Mouse (Mus musculus) T-helper 2 cell (primary cell): ENCODE data around the gene Slc35a3.
"Not testable (repeated sequence)": the region's sequence is repeated elsewhere in the genome, so short reads cannot be mapped to it uniquely, and the experiment has no call there.

Experiments
- in situ Hi-C: fragments of 300-600 bp; cut with MboI, MseI; formaldehyde crosslinking; loops from one replicate; pipeline ENCODE4 v1.15.1; 2025; ENCODE audit warnings: high pct_unique_total_duplicates

Gene Slc35a3

DNA sequence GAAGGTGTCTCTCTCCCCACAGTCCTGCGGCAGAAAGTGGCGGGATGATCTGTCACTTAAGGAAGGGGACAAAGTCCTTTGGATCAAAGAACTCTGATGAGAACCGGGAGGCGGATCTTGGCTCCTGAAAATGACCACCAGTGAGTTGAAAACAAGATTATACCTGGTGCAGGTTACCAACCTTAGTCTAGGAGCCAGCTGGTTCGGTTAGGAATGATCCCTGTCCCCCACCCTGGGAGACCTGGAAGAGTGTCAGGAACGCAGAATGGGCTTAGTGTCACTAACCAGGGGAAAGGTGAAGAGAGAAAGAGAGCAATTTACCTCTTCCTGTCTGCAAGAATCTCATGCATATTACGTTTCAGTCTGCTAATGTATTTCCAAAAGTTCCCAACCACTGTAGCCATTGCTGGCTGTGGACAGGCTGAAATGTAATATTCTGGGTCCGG lies at the start of gene Slc35a3:
Slc35a3 (minus strand) TSS at position 396 of the 446 bp plus-strand sequence.
- in situ Hi-C loops = no loop called here

GRCm38 (mm10) chr3:116752818-116753217 lies 40.2 kb upstream of the Slc35a3 start:
- in situ Hi-C loops = no loop called here

GRCm38 (mm10) chr3:116751191-116751860 lies 38.7 kb upstream of the Slc35a3 start:
- in situ Hi-C loops = no loop called here

- in situ Hi-C loops = no loop called here
Measured at GRCm38 (mm10) chr3:116748391-116749170, 36.0 kb upstream of the Slc35a3 start.

- in situ Hi-C loops = not testable (repeated sequence)
Measured at GRCm38 (mm10) chr3:116747648-116748047, 35.0 kb upstream of the Slc35a3 start.

- in situ Hi-C loops = no loop called here
Measured at GRCm38 (mm10) chr3:116740963-116741362, 28.3 kb upstream of the Slc35a3 start.

DNA sequence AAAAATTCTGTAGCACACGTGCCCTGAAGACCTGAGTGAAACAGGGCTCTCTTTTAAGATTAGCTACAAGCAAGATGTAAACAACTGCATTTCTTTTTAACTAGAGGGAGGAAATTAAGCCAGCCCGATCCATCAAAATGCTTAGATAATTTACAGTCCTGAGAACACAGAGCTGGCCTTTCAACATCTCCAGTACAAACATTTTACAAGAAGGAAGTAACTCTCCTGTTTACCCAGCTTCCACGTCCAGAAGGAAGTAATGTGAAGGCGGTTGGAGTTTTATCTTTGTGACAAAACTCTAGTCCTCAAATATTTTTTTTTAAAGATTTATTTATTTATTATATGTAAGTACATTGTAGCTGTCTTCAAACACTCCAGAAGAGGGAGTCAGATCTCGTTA lies 27.5 kb upstream of the Slc35a3 start:
- in situ Hi-C loops = no loop called here

- in situ Hi-C loops = no loop called here
Measured at GRCm38 (mm10) chr3:116737326-116737731, 24.7 kb upstream of the Slc35a3 start.

DNA sequence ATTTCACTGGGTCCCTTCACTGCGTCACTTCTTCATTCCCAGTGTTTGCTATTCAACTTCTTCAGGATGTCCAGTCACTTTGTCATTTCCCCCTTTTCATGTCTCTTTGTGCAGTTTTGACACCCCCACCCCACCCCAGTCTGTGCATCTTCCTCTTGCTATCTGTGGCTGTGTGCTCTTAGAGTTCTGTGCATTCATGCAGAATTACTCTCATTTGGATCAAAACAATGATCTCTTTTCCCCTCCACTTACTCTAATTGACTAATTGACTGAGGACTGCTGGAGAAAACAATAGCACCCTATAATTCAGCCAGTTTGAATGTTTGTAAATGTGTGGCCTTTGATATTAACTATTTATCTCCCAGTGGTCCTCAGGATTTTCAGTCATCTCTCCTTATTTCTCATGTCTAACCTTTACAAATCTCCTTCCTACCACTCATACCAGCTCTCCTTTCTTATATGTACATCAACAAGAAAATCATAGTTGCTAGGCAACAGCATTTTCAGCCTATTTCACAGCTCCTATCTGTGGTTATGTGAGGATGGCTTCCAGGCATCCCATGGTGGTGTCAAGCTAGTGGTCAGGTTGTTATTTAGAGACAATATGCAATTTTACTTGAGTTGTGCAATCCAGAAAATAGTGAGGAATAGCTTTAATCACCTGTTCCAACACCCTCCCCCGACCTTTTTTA lies 17.0 kb upstream of the Slc35a3 start:
- in situ Hi-C loops = loop anchor here (10.0 kb wide), 1 partner anchor 1175 kb away; no protein-coding TSS in a partner anchor

DNA sequence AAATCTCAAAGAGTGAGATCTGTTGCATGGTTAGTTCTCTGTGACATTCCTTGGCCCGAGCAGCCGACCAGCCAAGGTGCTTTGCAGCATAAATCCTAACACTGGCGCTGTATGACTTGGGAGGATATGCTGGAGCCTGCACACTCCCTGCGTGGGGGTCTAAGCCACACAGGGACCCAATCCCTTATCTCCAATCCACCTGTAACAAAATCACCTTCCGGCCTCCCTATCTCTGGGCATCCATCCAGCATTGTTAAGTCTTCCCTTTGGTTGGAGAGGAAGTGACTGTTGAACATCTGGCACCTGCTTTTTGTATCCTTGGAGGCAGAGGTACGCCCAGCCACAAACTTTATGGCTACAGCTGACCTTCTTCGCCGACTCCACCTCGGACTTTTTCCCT lies 14.2 kb upstream of the Slc35a3 start:
- in situ Hi-C loops = loop anchor here (10.0 kb wide), 1 partner anchor 1172 kb away; no protein-coding TSS in a partner anchor

GRCm38 (mm10) chr3:116723496-116724481 lies 11.2 kb upstream of the Slc35a3 start:
- in situ Hi-C loops = loop anchor here (10.0 kb wide), 1 partner anchor 1169 kb away; no protein-coding TSS in a partner anchor

DNA sequence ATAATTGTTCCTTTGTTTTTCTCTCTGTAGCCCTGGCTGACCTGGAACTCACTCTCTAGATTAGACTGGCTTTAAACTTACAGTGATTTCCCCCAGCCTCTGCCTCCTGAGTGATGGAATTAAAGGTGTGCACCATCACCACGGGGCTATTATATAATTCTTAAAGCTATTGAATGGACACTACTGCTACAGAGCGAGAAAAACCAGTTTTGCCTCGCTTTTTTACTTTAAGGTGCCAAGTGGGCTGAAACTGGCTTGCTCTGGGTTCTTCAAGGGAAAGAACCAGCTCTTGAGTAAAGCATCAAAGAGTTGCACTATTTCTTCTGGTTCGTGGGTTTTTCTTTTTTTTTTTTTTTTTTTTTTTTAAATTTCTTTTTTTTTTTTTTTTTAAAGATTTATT lies 10.3 kb upstream of the Slc35a3 start:
- in situ Hi-C loops = loop anchor here (10.0 kb wide), 1 partner anchor 1168 kb away; no protein-coding TSS in a partner anchor

DNA sequence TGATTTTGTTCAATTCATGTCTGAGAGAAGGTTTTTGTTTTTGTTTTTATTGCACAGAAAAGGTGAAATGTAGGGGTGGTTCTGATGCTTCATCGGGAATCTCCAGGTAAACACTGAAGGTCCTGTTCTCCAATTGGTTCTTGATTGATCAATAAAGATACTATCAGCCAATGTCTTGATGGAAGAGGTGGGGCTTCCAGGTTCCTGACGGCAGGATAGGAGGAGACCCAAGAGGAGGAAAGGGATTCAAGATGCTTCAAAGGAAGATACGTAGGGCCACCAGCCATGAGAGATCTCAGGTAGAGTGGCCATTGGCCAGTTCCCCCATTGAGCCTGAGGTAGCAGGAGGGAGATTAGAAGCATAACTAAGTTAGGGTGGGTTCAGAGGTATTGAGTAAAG lies 6.3 kb upstream of the Slc35a3 start:
- in situ Hi-C loops = no loop called here

DNA sequence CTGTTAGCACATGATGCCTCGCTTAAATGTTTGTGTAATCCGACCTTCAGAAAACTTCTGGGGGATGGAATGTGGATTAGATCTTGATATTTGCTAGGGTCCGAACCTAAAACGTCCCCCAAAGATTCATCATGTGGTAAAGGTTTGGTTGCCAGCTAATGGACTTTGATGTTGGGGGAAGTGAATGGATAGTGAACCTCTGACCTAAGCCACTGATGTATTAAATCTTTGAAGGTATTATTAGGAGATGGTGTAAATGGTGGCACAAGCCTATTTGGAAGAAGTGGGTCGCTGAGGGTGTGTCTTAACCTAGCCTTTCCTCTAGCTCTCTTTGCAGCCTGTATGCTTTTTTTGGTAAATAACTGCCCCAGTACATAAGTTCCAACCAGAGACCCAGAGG lies 400 bp upstream of the Slc35a3 start:
- in situ Hi-C loops = no loop called here

GRCm38 (mm10) chr3:116711624-116712435 lies 801 bp downstream of the Slc35a3 start:
- in situ Hi-C loops = no loop called here

- in situ Hi-C loops = no loop called here
Measured at GRCm38 (mm10) chr3:116710941-116711340, 1.7 kb downstream of the Slc35a3 start.

DNA sequence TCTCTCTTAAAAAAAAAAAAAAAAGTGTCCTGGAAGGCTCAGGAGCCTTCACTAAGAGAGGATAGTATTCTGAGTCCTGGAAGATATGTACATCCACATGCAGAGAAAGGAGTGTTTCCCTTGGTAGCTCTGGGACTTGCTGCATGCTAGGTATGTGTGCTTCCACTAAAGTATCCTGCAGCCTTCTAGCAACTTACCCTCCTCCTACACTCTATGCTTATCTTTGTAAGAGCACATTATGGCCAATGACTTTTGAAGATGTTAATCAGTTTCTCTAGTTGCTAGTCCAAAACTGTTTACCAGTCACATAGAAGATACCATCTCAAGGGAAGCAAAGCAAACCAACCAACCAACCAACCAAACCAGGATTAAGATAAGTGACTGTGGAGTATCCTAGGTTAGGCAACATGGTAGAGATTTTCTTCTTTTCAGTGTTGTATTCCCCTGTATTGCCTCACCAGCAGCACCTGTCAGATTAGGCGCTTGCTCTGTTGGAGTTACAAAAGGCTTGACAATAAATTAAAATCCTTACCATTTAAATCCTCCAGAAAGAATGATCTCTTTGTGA lies 6.9 kb downstream of the Slc35a3 start:
- in situ Hi-C loops = no loop called here

DNA sequence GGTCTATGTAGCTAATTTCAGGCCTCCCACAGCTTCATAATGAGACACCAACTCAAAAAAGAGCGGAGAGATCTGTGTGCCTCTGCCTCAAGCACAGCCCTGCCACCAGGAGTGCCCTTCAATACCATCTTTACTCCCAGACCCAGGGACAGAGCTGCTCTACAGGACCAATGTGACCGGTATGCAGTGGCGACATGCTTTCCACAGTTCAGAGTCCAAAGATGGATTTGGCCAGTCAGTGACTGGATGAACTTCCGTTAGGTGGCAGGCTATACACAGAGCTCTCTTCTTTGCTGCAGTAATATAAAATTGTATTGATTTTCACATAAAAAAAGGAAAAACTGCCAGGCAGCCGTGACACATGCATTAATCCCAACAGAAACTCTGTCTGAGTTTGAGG lies 8.8 kb downstream of the Slc35a3 start:
- in situ Hi-C loops = no loop called here

DNA sequence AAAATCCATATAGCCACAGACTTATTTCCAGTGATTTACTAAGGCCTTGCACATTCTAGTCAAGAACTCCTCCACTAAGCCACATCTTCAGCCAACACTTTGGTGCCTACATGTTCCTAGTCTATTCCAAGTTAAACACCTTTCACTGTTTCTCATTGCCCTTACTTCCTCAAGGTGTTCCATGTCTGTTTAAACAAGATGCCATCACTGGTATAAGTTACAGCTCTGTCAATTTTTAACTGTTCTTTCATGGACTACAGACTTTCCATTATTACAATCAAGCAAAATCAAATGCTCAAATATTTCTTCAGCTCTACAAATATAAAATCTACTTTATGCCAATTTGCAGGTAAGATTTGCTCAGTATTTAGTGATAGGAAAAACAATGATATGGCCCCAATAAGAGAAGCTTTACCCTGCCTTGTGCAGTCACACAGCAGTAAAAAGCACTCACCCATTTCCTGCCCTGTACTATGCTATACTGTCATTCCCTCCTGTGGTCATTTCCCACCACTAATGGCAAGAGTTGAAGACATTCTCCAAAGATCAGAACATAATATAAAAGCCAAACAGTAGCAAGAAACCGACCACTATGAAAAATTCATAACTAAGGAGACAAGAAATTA lies 9.9 kb downstream of the Slc35a3 start:
- in situ Hi-C loops = no loop called here
